Mouse (Mus musculus) embryonic facial prominence, embryonic 11.5 days (tissue): ENCODE data around the gene Fbxl2. TPM values are rescaled to one million over a fixed set of nuclear protein-coding genes. Genes with fewer than 3 reads are reported as not detected.

Experiments
- ATAC-seq: fragments of 200-750 bp; cut with Nextera tagmentation; replicated peaks from 2 replicates; pipeline ENCODE4 v1.8.0; 2017; ENCODE audit warnings: low read depth; ENCODE audit not compliant: insufficient number of reproducible peaks, low FRiP score, low TSS enrichment
- DNase-seq: peaks from one replicate; pipeline ENCODE4 v3.0.0-alpha.2; 2015; ENCODE audit warnings: low spot score
- H3K27ac ChIP-seq: fragments of 300-500 bp; sonication (generic); replicated peaks from 2 replicates; pipeline ENCODE4 v1.5.1; 2014; ENCODE audit warnings: mild to moderate bottlenecking, low read depth, low read length, control low read depth
- H3K27me3 ChIP-seq: fragments of 300-500 bp; sonication (generic); 2 replicates; pipeline ENCODE4 v1.6.1; 2014; ENCODE audit warnings: mild to moderate bottlenecking, low read length, moderate library complexity, mixed read lengths; ENCODE audit not compliant: control insufficient read depth, insufficient read depth
- H3K36me3 ChIP-seq: fragments of 300-500 bp; sonication (generic); replicated peaks from 2 replicates; pipeline ENCODE4 v1.6.1; 2014; ENCODE audit warnings: low read depth, mild to moderate bottlenecking, low read length, moderate library complexity, mixed read lengths; ENCODE audit not compliant: control insufficient read depth, insufficient read depth
- H3K4me1 ChIP-seq: fragments of 300-500 bp; sonication (generic); 2 replicates; pipeline ENCODE4 v1.6.1; 2014; ENCODE audit warnings: low read length, mixed read lengths; ENCODE audit not compliant: control insufficient read depth, insufficient read depth
- H3K4me2 ChIP-seq: fragments of 300-500 bp; sonication (generic); 2 replicates; pipeline ENCODE4 v1.6.1; 2014; ENCODE audit warnings: low read depth, mild to moderate bottlenecking, control low read depth, low read length, moderate library complexity
- H3K4me3 ChIP-seq: fragments of 300-500 bp; sonication (generic); 2 replicates; pipeline ENCODE4 v1.5.1; 2014; ENCODE audit warnings: low read depth, low read length, control low read depth
- H3K9ac ChIP-seq: fragments of 300-500 bp; sonication (generic); replicated peaks from 2 replicates; pipeline ENCODE4 v1.6.1; 2014; ENCODE audit warnings: mild to moderate bottlenecking, control low read depth, low read length
- H3K9me3 ChIP-seq: fragments of 300-500 bp; sonication (generic); replicated peaks from 2 replicates; pipeline ENCODE4 v1.6.1; 2016; ENCODE audit warnings: mild to moderate bottlenecking, low read length, inconsistent platforms, mixed read lengths; ENCODE audit not compliant: control insufficient read depth
- WGBS: fragments of 180-500 bp; shearing (Covaris S2); extraction: QIAGEN DNeasy Blood & Tissue Kit; methylation state at CpG from one replicate; pipeline ENCODE4 v1.1.7; 2014; 5-methylcytosine and 5-hydroxymethylcytosine counted together
- polyA plus RNA-seq: library from polyadenylated mRNA; unstranded; fragments of >200 nt; fragmentation: Nextera tagmentation; extraction: Ambion mirVana; gene quantifications from 2 replicates; pipeline ENCODE4 v1.2.1, GENCODE M21; 2014

Fbxl2 gene
- polyA plus RNA-seq, 1 experiment from 2014 or later: 8.1 TPM

DNA sequence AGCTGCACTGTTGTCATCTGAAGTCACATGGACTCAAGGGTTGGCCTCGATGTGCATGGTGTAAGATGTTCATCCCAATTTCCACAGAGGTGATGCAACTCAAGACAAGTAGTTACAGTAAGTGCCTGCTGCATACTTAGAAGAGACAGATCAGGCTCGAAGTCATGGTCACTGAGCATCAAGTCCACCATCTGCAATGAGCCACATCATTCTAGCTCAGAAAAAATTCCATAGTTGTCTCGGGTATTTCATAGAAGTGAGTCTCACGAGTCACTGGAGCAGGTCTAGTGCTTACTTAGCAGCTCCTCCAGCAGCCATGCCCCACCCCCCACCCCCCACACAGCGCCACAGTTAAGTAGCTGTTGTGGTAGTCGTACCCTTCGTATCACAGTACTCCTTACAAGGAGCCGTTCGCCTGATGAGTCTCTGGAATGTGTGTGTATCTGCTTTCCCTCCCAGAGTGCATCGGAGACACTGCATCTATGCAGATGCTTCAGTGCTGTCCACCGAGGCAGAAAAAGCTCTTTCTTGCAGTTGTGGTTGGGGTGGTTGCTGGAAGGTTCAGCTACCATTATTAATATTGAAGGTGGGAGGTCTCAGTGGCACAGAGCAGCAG is 68.7 kb downstream of the Fbxl2 start:
- Histone ChIP-seq H3K9me3 (no peaks in the 10 kb centered on the region), H3K9ac (no peak overlapping the region), H3K4me1 (no peaks in the 10 kb centered on the region), H3K27ac (no peak overlapping the region), H3K27me3 (no peaks in the 10 kb centered on the region), H3K36me3 (peaks cover 4% of the 10 kb centered on the region), H3K4me3 (no peak overlapping the region), H3K4me2 (no peak overlapping the region)
- ATAC-seq: no peak
- WGBS: 86% methylated on average over 11 of the region's 11 CpGs
- no peak for DNase-seq

DNA sequence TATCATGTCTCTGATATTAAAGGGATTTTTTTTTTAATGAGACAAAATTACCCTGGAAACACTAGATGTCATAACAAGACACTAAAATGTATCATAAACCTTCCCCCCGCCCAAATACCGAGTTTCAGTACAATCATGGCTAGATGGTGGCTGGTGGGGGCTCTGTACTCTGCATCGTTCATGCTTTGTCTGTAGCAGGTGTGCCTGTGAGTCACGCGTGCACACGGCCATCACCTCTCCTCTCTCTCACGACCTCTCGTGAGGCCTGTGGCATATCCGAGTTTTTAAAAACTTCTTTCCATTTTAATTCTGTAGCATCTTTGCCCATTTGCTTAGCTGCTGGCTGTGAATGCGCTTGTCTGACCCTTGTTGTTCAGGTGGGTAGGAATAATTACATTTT is 69.7 kb downstream of the Fbxl2 start:
- no peaks in the 10 kb centered on the region for H3K4me1 ChIP-seq
- no peak for DNase-seq
- no peak overlapping the region for H3K9ac ChIP-seq
- H3K4me2 ChIP-seq: no peak overlapping the region
- no peak overlapping the region for H3K4me3 ChIP-seq
- peaks cover 4% of the 10 kb centered on the region for H3K36me3 ChIP-seq
- no peak for ATAC-seq
- 92% methylated on average over 10 of the region's 10 CpGs for WGBS
- no peaks in the 10 kb centered on the region for H3K27me3 ChIP-seq
- no peak overlapping the region for H3K27ac ChIP-seq
- no peaks in the 10 kb centered on the region for H3K9me3 ChIP-seq

DNA sequence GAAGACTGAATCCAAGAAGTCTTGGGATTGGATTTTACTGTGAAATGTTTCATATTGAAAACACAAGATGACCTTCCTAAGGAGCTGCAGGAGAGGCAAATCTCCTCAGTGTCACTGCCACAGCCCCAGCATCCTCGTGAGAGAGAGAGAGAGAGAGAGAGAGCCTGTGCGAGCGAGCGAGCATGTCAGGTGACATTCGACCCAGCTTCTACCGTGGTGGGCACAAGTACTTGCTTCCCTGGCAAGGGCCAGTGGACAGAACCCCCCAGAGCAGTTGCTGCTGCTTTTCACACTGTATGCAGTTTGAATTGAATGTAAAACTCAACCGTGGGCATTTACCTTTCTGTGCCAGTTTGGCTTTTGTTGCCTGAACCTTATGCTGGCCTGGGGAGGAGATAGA is 70.5 kb downstream of the Fbxl2 start:
- H3K4me1 ChIP-seq: no peaks in the 10 kb centered on the region
- no peak for DNase-seq

DNA sequence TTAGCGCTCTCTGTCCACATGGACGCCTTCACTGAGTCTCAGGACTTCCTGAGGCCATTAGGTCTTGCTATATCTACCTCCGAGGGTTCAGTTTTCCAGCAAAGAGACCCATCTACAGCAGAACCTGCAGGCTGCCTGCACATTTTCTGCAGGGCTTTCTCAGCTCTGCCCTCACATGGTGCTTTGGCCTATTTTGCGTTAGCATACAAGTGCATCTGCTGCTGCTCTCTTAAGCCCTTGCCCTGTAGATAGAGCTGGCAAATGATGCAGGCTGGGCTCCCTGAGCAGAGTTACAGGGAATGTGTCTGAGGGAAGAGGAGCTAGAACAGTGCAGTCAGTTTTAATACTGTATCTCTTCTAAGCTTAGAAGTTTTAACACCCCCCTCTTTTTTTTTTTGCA is 71.0 kb downstream of the Fbxl2 start:
- Histone ChIP-seq H3K4me3 (no peak overlapping the region), H3K4me1 (no peaks in the 10 kb centered on the region), H3K9me3 (no peaks in the 10 kb centered on the region), H3K27me3 (no peaks in the 10 kb centered on the region), H3K9ac (no peak overlapping the region), H3K4me2 (no peak overlapping the region), H3K36me3 (peaks cover 4% of the 10 kb centered on the region), H3K27ac (no peak overlapping the region)
- DNase-seq (no peak), ATAC-seq (no peak)
- 88% methylated on average over 4 of the region's 4 CpGs for WGBS

More for the DNA sequence above, 70.5 kb downstream of the Fbxl2 start:
- H3K27me3 ChIP-seq: no peaks in the 10 kb centered on the region
- no peak for ATAC-seq
- no peak overlapping the region for H3K27ac ChIP-seq
- H3K9me3 ChIP-seq: no peaks in the 10 kb centered on the region
- H3K4me3 ChIP-seq: no peak overlapping the region
- 88% methylated on average over 7 of the region's 7 CpGs for WGBS
- no peak overlapping the region for H3K9ac ChIP-seq
- H3K36me3 ChIP-seq: peaks cover 4% of the 10 kb centered on the region
- no peak overlapping the region for H3K4me2 ChIP-seq

DNA sequence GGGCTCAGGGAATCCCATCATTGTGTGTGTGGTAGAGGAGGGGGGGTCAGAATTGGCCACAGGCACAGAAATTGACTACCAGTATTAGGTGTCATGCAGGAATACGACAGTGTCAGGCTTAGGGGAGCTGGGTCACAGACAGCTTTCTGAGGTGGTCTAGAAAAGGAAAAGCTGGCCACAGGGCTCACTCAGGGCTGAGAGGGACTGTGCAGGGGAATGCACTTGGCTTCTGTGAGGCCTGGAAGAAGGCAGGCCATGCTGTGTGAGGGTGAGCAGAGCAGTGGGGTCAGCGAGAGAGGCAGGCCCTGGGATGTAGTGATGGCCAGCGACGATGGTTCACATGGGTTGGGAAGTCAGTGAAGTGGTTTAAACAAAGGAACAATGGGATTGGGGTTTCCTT is 72.1 kb downstream of the Fbxl2 start:
- Histone ChIP-seq H3K9me3 (no peaks in the 10 kb centered on the region), H3K27me3 (no peaks in the 10 kb centered on the region), H3K9ac (no peak overlapping the region), H3K4me1 (no peaks in the 10 kb centered on the region), H3K4me2 (no peak overlapping the region), H3K36me3 (peaks cover 9% of the 10 kb centered on the region), H3K27ac (no peak overlapping the region), H3K4me3 (no peak overlapping the region)
- WGBS: 79% methylated on average over 4 of the region's 4 CpGs
- ATAC-seq (no peak), DNase-seq (no peak)

DNA sequence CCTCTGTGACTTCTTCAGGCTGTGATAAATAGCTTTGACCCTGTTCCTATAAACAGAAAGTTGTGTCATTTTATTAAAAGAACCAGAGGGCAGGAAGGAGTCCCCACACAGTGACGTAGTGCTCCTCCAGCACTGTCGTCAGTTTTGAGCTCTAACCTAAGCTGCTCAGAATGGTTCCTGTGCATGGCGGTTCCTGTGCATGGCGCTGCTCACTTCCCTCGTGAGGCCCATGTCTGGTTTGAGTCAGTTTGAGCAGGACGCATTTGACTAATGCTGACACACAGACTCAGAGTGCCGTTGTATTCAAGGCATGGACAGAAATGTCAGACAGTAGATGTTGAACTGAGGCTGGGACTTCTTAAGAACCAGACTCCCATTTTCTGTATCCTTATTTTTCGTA is 74.4 kb downstream of the Fbxl2 start:
- DNase-seq: peak; percentile 13
- Histone ChIP-seq H3K4me2 (no peak overlapping the region), H3K4me1 (no peaks in the 10 kb centered on the region), H3K9ac (no peak overlapping the region), H3K36me3 (peaks cover 12% of the 10 kb centered on the region), H3K27ac (no peak overlapping the region), H3K4me3 (no peak overlapping the region), H3K27me3 (no peaks in the 10 kb centered on the region), H3K9me3 (no peaks in the 10 kb centered on the region)
- 74% methylated on average over 8 of the region's 8 CpGs for WGBS
- ATAC-seq: 0 out of 2 replicates have a peak, but pooled peaks have one; percentile 41

DNA sequence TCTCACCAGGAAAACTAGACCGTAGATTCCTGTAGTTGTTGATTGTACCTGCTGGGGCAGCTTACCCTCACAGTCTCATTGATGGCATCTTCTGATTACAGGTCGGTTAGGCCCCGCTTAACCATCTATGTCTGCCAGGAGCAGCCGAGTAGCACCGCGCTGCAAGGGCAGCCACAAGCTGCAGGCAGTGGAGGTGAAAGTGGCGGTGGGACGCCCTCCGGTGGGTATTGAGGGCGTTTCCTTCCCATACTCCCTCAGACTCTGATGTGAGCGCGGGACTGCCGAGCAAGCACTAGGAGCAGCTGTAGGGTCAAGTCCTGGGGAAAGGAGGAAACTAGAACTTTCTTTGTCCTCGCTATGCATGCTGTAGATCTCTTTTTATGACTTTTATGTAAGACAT is 76.0 kb downstream of the Fbxl2 start:
- H3K36me3 ChIP-seq: peaks cover 10% of the 10 kb centered on the region
- 94% methylated on average over 14 of the region's 14 CpGs for WGBS
- ATAC-seq: no peak

DNA sequence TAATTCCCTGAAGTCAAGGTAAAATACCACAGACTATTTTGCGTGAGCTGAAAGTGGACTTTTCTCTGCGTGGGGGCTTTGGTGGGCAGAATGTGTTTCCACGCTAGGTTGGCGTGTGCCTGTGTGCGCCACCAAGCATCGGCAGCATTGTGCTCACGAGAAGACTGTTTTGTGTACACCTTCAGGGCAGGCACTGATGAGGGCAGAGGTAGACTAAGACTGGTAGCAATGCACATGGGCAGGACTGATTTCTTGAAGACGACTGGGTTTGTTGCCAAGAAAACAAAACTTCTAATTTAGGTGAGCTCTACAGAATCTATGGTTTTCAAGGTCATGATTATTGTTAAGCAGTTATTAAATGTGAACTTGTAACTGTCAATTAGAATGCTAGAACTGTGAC is 76.6 kb downstream of the Fbxl2 start:
- Histone ChIP-seq H3K9ac (no peak overlapping the region), H3K4me3 (no peak overlapping the region), H3K36me3 (peaks cover 10% of the 10 kb centered on the region), H3K4me1 (no peaks in the 10 kb centered on the region), H3K27ac (no peak overlapping the region), H3K27me3 (no peaks in the 10 kb centered on the region), H3K4me2 (no peak overlapping the region), H3K9me3 (no peaks in the 10 kb centered on the region)
- WGBS: 96% methylated on average over 8 of the region's 8 CpGs
- no peak for DNase-seq
- ATAC-seq: no peak

More for the DNA sequence above, 76.0 kb downstream of the Fbxl2 start:
- no peak overlapping the region for H3K27ac ChIP-seq
- no peaks in the 10 kb centered on the region for H3K27me3 ChIP-seq
- no peak overlapping the region for H3K9ac ChIP-seq
- H3K4me1 ChIP-seq: no peaks in the 10 kb centered on the region
- H3K9me3 ChIP-seq: no peaks in the 10 kb centered on the region
- H3K4me2 ChIP-seq: no peak overlapping the region
- DNase-seq: no peak
- H3K4me3 ChIP-seq: no peak overlapping the region
